Mouse (Mus musculus) bone marrow macrophage, adult 2 months (primary cell): ENCODE results near the gene Lcn10. TPM values are rescaled to one million over a fixed set of nuclear protein-coding genes. Genes with fewer than 3 reads are reported as not detected.

Source experiments
- H3K27ac ChIP-seq: 2 replicates; pipeline ENCODE4 v1.5.1; 2012; ENCODE audit warnings: low read depth, low read length; ENCODE audit not compliant: insufficient read depth
- H3K4me1 ChIP-seq: 2 replicates; pipeline ENCODE4 v1.6.1; 2012; ENCODE audit warnings: low read length; ENCODE audit not compliant: control insufficient read depth, insufficient read depth
- H3K4me3 ChIP-seq: 2 replicates; pipeline ENCODE4 v1.5.1; 2012; ENCODE audit warnings: mild to moderate bottlenecking, low read length, moderate library complexity; ENCODE audit not compliant: insufficient read depth
- CTCF ChIP-seq: IDR thresholded peaks from 2 replicates; pipeline ENCODE4 v1.5.1; 2012; ENCODE audit warnings: low read depth, mild to moderate bottlenecking, low read length, moderate library complexity
- POLR2A ChIP-seq: IDR thresholded peaks from 2 replicates; pipeline ENCODE4 v1.6.1; 2012; ENCODE audit warnings: mild to moderate bottlenecking, low read depth, low read length, borderline replicate concordance
- polyA plus RNA-seq: library from polyadenylated mRNA; stranded (reverse); fragments of >200 nt; gene quantifications from 2 replicates; pipeline ENCODE4 v1.2.4, GENCODE M21; 2012; ENCODE audit not compliant: missing spikeins, insufficient read depth, insufficient read length

Gene Lcn10
- not detected in 2 replicates for polyA plus RNA-seq

GRCm38 (mm10) chr2:25682426-25682825 is at the start of gene Lcn10:
TSS of gene Lcn10 (plus strand) at chr2:25682726.
- Histone ChIP-seq H3K4me3 (no peak within 1 kb of the TSS), H3K27ac (no peak within 1 kb of the TSS), H3K4me1 (no peaks in the 10 kb centered on the region)
- no peak for TF ChIP-seq POLR2A
- TF ChIP-seq CTCF, result no peak

- TF ChIP-seq CTCF (no peak), POLR2A (no peak)
- no peak overlapping the region for H3K4me3 ChIP-seq
Observed at GRCm38 (mm10) chr2:25633616-25634015, 48.9 kb upstream of the Lcn10 start.

GRCm38 (mm10) chr2:25634046-25634445 is 48.5 kb upstream of the Lcn10 start:
- Histone ChIP-seq H3K27ac (no peak overlapping the region), H3K4me1 (0 out of 2 replicates have a peak, but pooled peaks cover 4% of the 10 kb centered on the region), H3K4me3 (no peak overlapping the region)
- TF ChIP-seq POLR2A, result no peak
- TF ChIP-seq CTCF, result no peak

More at GRCm38 (mm10) chr2:25633616-25634015, 48.9 kb upstream of the Lcn10 start:
- Histone ChIP-seq H3K27ac (no peak overlapping the region), H3K4me1 (peaks cover 7% of the 10 kb centered on the region)

GRCm38 (mm10) chr2:25639890-25640289 is 42.6 kb upstream of the Lcn10 start:
- no peaks in the 10 kb centered on the region for H3K4me1 ChIP-seq
- H3K27ac ChIP-seq, result no peak overlapping the region
- TF ChIP-seq CTCF (peak; percentile 74), POLR2A (no peak)
- H3K4me3 ChIP-seq, result no peak overlapping the region

- no peaks in the 10 kb centered on the region for H3K4me1 ChIP-seq
- H3K27ac ChIP-seq, result no peak within 1 kb of the TSS
- TF ChIP-seq POLR2A, result no peak
- no peak for TF ChIP-seq CTCF
- H3K4me3 ChIP-seq, result no peak within 1 kb of the TSS
Observed at GRCm38 (mm10) chr2:25652902-25653301, 29.6 kb upstream of the Lcn10 start, which contains the start of gene Lcn8. TSS of gene Lcn8 (plus strand) at chr2:25653120.

GRCm38 (mm10) chr2:25654502-25654901 is 28.0 kb upstream of the Lcn10 start:
- no peak overlapping the region for H3K27ac ChIP-seq
- H3K4me3 ChIP-seq, result no peak overlapping the region
- no peaks in the 10 kb centered on the region for H3K4me1 ChIP-seq
- TF ChIP-seq POLR2A, result no peak
- TF ChIP-seq CTCF, result no peak

GRCm38 (mm10) chr2:25656691-25657090 is 25.8 kb upstream of the Lcn10 start:
- no peak overlapping the region for H3K4me3 ChIP-seq
- TF ChIP-seq POLR2A (no peak), CTCF (no peak)
- H3K4me1 ChIP-seq, result peaks cover 8% of the 10 kb centered on the region; the same call in 1 of the 2 replicates
- H3K27ac ChIP-seq, result no peak overlapping the region

GRCm38 (mm10) chr2:25657246-25657645 is 25.3 kb upstream of the Lcn10 start:
- TF ChIP-seq POLR2A, result no peak
- no peak overlapping the region for H3K4me3 ChIP-seq
- no peak overlapping the region for H3K27ac ChIP-seq
- H3K4me1 ChIP-seq, result peaks cover 8% of the 10 kb centered on the region; the same call in 1 of the 2 replicates

GRCm38 (mm10) chr2:25657652-25658051 is 24.9 kb upstream of the Lcn10 start, which contains the start of gene Lcn5:
TSS of gene Lcn5 (plus strand) at chr2:25657952.
- H3K4me1 ChIP-seq, result peaks cover 8% of the 10 kb centered on the region; the same call in 1 of the 2 replicates
- TF ChIP-seq POLR2A, result no peak
- no peak for TF ChIP-seq CTCF
- H3K27ac ChIP-seq, result no peak within 1 kb of the TSS
- no peak within 1 kb of the TSS for H3K4me3 ChIP-seq

GRCm38 (mm10) chr2:25660279-25660678 is 22.2 kb upstream of the Lcn10 start:
- TF ChIP-seq CTCF (no peak), POLR2A (no peak)
- H3K4me3 ChIP-seq, result no peak overlapping the region
- H3K27ac ChIP-seq, result no peak overlapping the region
- H3K4me1 ChIP-seq, result peaks cover 8% of the 10 kb centered on the region; the same call in 1 of the 2 replicates
